Mouse (Mus musculus) layer of hippocampus, postnatal 25 days (tissue): ENCODE data around the gene Gtf2a2. TPM values are rescaled to one million over a fixed set of nuclear protein-coding genes. Genes with fewer than 3 reads are reported as not detected.
"Not testable (repeated sequence)": the region's sequence is repeated elsewhere in the genome, so short reads cannot be mapped to it uniquely, and the experiment has no call there.

Experiments used
- DNase-seq, 2 experiments: peaks; one replicate each; pipeline ENCODE4 v3.0.0; 2022; ENCODE audit warnings: mixed read lengths in 2 of 2, low spot score in 1 of 2; ENCODE audit errors: extremely low spot score in 1 of 2
- total RNA-seq, 2 experiments: library from RNA; stranded (reverse); gene quantifications; 2 replicates each; pipeline ENCODE4 v1.2.3; 2021

Gtf2a2 gene
- total RNA-seq, 2 experiments from 2014 or later, result 48.4 to 69.2 TPM

DNA sequence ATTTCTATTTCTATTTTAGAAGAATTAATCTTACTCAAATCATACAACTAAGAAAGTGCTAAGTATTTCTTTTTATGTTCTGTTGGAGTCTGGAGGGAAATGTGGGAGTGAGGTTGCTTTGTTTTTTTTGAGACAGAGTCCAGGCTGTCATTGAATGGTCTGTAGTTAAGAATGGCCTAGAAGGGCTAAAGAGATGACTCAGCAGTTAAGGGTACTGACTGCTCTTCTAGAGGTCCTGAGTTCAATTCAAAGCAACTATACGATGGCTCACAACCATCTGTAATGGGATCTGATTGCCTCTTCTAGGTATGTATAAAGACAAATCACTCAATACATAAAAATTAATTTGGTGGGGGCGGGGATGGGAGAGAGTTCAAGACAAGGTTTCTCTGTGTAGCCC is 3.3 kb downstream of the Gtf2a2 start:
- no peak for DNase-seq

DNA sequence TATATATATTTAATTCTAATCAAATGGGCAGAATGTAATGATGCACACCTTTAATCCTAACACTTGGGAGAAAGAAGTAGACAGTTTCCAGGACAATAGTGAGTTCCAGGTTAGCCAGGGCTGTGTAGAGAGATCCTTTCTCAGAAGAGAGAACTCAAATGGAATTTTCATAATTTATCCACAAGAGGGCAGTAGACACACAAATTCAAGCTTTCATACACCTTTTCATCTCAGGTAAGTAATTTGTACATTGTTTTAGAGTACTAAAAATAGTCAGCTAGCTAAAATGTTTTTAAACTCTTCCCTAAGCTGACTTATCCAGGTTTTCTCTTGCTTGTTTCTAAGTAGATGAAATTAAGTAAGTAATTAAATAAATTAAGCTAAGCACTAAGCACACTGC is 6.5 kb downstream of the Gtf2a2 start:
- no peak for DNase-seq

DNA sequence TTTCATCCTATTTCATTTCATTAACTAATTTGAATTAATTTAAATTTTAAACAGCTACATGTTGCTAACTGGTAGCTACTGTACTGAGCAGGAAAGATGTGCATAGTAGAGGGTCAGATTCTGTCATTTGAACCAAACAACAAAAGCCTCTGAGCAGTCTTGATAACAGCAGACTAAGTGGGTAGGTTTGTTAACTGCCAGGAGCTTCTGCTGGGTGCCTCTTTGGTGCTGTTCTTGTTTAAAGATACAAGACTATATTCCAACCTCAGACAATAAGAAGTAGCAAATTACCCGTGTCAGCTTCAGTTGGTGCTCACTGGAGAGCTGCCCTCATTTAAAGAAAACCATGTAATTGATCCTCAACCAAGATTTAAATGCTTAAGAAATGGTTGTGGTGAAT is 9.3 kb downstream of the Gtf2a2 start:
- DNase-seq, result no peak

- no peak for DNase-seq
Measured at GRCm38 (mm10) chr9:70022083-70022482, 9.7 kb downstream of the Gtf2a2 start.

DNA sequence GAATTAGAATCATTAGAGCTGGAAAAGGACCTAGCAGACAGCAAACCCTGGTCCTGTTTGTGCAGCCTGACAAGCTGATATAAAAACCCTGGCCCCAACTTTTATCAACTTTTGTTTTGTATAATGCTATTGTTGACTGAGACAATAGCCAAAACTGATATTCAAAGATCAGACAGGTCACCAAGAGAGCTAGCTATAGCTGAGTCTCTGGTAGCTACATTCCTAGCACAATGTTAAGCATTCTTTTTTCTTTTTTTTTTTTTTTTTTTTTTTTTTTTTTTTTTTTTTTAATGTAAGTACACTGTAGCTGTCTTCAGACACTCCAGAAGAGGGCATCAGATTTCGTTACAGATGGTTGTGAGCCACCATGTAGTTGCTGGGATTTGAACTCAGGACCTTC is 11.3 kb downstream of the Gtf2a2 start:
- DNase-seq, result not testable (repeated sequence)

GRCm38 (mm10) chr9:70024648-70025047 is 12.3 kb downstream of the Gtf2a2 start:
- DNase-seq, result no peak

DNA sequence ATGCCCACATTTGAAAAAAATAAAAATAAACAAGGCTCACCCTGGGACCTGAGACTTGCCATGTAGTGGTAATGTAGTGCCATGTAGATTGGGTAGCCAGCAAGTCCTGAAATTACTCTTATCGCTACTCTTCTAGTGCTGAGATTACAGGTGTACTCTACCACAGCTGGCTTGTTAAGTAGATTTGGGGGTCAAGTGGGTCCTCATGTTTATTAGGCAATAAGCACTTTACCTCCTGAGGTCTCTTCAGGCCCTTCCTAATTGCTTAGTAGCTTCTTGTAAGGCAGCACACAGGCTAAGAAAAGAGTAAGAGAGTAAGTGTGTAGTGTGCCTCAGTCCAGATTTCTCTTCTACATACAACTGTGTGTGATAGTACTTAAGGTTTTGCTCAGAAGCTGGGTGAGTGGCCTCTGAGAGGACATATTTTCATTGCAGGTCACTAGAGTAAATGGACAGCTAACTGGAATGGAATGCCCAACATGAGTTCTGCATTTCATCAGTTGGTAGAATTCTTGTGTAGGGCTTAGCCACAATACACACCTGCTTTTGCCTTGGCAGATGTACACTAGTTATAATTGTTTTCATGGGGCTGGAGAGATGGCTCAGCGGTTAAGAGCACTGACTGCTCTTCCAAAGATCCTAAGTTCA is 13.1 kb downstream of the Gtf2a2 start:
- no peak for DNase-seq

DNA sequence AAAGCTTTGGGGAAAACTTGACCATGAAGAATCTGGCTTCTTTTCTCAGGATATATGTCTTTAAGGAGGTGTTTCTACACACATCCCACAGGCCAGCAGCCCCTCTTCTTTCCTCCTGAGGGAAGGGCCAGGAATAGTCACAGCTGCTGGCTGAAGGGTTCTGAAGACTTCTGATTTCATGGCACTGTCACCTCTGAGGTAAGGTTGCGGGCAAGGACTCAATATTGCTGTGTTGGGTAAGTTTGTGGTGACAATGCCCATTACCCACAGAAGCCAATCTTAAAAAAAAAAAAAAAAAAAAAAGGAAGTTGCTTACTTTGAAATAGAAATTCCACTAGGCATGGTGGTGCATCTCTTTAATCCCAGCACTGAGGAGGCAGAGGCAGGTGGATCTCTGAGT is 19.8 kb downstream of the Gtf2a2 start:
- no peak for DNase-seq

DNA sequence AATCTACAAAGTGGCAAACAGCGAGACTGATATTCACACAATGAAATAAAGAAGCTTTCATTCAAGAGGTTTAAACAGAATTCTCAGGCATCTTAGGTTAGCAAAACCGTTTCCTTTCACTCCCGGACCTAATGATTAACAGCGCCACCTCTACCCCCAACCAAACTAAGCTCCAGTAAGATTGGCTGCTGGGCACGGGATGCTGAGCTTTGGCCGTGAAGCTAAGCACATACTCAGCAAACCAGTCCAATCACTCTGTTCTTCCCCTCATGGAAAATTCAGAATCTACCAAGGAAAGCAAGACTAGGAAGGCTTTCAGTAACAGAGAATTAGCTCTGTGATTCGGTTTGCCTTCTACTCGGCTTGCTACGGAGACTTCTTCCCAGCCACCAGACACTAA is 20.7 kb downstream of the Gtf2a2 start:
- DNase-seq, result no peak

GRCm38 (mm10) chr9:70034702-70035101 is 22.4 kb downstream of the Gtf2a2 start:
- DNase-seq, result no peak

DNA sequence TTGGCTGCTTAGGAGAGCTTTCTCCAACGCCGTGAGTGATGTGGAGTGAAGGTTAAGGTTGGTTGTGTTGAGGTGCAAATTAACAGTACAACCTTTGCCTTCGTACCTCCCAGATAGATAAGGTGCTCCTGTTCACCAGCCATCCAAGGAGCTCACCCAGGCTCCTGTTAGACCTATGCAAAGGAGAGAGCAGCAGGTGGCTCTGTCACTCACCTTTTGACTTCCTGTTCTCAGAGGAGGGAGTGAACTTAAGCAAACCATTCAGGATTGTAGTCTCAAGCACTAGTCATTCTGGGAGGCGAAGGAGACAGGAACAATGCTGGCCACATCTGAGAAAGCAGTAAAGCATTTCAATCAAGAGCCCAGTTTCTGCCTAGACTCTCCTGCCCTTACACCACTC is 24.3 kb downstream of the Gtf2a2 start:
- DNase-seq, result no peak

GRCm38 (mm10) chr9:70037988-70038387 is 25.6 kb downstream of the Gtf2a2 start, which contains the start of gene Gcnt3:
Gene Gcnt3, minus strand, starts transcription at chr9:70038088.
- no peak for DNase-seq

DNA sequence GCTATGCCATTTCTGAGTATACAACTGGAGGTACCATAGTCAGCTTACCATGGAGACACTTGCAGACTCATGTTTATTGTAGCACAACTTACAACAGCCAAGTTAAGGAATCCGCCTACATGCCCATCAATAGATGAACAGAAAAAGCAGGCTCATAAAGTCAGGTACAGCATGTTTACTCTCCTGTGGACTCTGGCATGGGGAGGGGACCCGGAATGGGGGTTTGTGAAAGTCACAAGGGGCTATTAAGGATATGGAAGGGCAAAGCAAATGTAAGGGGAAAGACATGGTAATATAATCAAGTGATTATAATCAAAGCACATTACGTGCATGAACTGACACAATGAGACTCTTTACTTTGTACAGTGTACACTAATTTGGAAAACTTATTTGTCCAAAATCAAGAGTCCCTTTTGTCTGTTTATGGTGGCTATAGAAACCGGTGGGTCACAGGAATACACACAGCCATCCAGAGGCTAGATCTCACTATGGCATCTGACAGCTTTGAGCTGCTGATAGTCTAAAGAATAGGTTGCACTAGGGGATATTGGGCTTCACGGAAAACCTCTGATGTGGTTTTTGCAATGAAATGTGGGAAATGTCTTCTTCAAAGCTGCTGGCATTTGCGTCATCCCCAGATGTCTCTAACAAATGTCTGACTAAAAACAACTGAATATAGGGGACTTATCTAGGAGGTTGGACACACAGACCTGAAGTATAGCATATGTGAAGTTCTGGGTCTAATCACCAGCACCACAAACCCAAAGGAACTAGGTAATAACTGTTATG is 27.4 kb downstream of the Gtf2a2 start:
- DNase-seq, result no peak

- DNase-seq, result no peak
Measured at GRCm38 (mm10) chr9:70040570-70040969, 28.2 kb downstream of the Gtf2a2 start.

- DNase-seq, result no peak
Measured at GRCm38 (mm10) chr9:70042137-70042536, 29.8 kb downstream of the Gtf2a2 start.

DNA sequence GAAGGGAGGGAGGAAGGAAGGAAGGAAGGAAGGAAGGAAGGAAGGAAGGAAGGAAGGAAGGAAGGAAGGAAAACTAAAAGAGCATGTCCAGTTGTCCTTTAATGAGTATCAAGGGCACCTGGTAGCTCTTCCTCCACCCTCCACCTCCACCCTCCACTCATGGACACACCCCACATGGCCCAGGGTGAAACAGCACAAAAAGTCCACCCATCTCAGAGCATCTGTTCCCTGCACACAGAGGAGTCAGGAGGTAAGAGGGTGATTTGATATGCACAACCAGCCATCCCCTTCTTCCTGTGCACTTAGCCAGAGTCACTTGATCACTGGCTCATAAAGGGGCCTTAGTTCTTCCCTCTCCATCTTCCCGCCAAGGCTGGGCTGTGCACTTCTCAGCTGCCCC is 30.6 kb downstream of the Gtf2a2 start:
- no peak for DNase-seq

DNA sequence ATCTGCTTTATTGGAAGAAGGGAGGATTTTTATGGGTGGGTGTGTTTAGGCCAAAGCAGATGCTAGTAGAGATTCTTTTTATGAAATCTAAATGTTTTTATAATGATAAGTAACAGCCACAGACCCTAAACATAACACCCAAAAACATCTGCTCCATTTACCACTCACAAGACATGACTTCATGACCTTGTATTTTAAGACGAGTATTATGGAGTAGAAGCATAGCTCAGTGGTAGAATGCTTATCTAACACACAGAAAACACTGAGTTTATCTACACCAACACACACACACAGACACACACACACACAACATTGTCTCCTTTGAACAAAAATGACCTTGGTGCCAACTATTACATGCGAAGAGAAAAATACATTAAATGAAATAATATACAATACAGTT is 32.5 kb downstream of the Gtf2a2 start:
- no peak for DNase-seq

DNA sequence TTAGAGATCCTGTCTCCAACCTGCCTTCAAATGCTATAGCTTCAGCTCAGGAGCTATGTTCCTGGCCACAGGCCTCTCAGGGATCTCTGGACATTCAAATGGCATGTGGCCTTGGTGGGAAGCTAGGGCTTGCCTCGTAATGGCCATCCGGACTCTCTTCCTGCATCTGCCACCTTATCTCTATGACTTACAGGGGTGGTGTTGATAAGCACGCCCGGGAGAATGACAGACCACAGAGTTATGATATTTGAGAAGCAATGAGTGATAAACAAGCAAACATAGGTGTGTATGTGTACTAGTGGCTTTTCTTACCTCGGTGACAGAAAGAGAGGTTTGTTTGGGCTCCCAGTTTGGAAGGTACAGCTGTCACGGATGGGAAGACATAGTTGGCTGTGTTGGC is 33.9 kb downstream of the Gtf2a2 start:
- no peak for DNase-seq

- DNase-seq, result no peak
Measured at GRCm38 (mm10) chr9:70047839-70048238, 35.5 kb downstream of the Gtf2a2 start.

DNA sequence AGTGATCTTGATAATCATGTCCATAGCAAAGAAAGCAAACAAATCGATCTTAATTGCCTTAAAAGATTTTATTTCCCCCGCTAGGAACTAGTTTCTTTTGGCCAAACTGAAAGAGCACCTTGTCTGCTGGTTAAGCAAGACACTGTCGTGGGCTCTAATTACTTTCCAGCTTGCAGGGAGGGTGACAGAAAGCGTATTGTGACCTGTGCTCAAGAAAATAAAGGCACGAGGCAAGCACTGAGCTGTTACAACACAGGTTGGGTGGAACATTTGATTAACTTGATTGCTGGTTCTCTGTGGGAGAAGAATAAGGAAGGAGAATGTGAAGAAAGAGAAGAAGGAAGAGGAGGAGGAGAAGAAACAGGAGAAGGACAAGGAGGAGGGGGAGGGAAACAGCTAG is 35.9 kb downstream of the Gtf2a2 start:
- no peak for DNase-seq

DNA sequence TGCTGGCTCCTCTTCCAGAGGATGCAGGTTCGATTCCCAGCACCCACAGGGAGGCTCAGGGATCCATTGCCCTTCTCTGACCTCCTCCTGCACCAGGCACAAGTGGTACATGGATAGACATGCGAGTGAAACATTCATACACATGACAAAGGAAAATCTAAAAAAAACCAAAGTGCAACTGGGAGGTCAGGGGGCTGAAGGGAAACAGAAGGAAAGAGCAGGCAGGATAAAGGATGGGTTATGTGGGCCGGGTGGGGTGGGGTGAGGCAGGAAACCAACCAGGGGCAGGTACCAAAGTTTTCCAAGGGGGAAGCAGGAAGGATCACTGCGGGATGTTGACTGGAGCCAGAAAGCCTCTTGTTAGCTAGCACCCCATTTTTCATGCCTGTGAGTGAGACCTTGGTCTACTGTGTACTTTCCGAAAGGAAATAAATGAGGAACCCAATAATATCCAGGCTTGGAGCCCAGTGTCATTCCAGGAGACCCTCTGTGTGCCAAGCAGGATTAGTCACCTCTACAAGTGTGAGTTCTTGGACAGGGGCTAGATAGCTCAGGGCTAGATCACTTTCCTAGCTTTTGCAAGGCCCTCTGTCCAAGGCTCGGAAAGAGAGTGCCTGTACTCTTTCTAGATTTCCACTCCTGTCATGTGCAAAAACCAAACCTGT is 36.5 kb downstream of the Gtf2a2 start:
- DNase-seq, result no peak

- no peak for DNase-seq
Measured at GRCm38 (mm10) chr9:70049416-70049783, 37.0 kb downstream of the Gtf2a2 start.
